Mouse (Mus musculus) left cerebral cortex, postnatal 4 days (tissue): ENCODE results near the gene Raph1. TPM values are rescaled to one million over a fixed set of nuclear protein-coding genes. Genes with fewer than 3 reads are reported as not detected.

ENCODE experiments used
- DNase-seq: peaks from one replicate; pipeline ENCODE4 v3.0.0-alpha.2; 2022
- intact Hi-C: fragments of 180-260 bp; cut with DNase I; formaldehyde crosslinking; loops from one replicate; pipeline ENCODE4 v1.15.1; 2025
- total RNA-seq, 2 experiments: library from RNA; stranded (reverse); gene quantifications; 2 replicates each; pipeline ENCODE4 v1.2.3; 2021

Gene Raph1
- total RNA-seq, 2 experiments from 2014 or later, result 103 to 112 TPM

DNA sequence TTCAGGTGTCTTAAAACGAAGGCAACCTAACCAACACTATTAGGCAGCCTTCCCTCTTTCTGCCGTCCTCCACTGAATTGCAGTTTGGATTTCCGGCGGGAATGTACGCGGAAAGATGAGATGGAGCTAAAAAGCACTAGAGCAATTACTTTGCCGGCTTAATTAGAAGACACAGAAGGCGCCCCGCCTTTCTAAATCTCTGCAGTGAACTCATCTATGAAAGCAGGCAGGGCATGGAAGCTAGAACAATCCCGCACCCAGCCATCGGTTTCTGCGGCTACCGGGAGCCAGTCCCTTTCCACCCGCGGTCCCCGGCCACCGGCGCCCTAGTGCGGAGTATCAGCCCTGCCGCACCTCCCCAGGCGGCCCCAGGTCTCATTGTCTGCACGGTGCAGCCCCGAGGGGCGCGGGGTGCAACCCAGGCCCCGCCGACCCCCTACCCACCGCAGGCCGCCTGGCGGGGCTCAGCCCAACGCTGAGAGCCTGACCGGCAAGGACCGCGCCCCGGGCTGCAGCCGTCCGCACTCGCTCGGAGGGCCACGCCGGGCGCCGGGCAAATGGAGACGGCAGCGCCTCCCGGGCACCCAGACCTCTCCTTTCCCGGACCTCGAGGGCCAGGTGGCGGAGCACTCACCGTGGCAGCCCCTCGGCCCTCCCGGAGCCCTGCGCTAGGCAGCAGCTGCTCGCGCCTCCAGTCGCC is 823 bp downstream of the Raph1 start:
- intact Hi-C loops, result loop anchor here (5.0 kb wide), 1 partner anchor 296 kb away; no protein-coding TSS in a partner anchor
- no peak for DNase-seq

DNA sequence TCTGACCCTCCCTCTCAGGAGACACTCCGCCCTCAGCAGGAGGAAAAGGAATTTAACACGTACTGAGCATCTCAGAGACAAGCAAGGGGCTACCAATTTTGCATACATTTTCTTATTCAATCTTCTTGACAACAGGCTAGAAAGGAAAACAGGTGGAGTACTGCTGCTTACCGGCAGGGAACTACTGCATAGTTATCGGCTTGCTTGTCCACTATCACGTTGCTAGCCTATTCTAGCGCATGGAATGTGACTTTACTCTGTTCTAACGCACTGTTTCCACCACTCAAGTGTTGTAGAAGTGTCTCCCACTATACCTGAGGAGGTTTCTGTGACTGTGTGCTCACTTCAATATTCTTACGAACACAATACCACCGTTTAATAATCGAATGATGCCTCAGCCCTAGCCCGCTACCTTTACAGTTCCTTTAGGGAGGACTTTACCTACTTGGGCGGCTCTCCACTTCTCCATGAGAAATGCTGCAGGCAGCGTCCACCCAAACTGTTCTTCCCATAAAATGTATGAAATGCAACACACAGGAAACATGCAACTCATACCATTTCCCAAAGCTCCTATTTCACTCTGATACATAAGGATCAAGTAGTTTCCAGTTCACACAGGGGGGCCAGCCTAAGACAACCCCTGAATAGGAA is 1.5 kb downstream of the Raph1 start:
- intact Hi-C loops, result loop anchor here (5.0 kb wide), 1 partner anchor 297 kb away; no protein-coding TSS in a partner anchor
- peak; percentile 2 for DNase-seq

DNA sequence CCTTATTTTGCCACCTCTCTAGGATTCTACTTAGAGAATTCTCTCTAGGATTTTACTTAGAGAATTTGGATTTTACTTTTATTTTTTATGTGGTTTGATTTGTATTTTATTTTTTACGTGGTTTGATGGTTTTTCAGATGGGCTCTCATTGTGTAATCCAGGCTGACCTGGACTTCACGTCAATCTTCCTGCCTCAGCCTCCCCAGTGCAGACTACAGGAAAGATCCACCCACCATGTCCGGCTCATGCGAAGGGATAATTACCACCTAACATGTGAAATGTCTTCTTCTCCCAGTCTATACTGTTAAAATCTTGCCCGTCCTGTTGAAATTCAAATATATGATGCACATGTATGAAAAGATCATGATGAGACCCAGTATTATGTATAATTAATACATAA is 2.2 kb downstream of the Raph1 start:
- intact Hi-C loops, result loop anchor here (5.0 kb wide), 1 partner anchor 298 kb away; no protein-coding TSS in a partner anchor
- no peak for DNase-seq

DNA sequence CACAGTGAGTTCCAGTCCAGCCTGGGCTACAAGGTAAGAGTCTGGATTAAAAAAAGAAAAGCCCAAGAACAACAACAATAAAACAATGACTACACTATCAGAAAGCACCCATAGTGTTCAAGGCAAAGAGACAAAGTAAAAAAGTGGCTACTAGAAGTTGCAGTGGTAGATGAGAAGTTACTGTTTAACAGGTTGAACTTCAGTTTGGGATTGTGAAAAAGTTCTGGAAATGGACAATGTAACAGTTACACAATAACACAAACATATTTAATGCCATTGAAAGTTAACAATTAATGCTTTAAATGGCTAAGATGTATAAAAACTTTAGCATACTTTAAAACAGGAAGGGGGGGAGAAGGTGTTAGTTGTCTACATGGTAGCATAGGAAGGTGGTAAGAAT is 3.9 kb downstream of the Raph1 start:
- intact Hi-C loops, result no loop called here
- DNase-seq, result no peak

DNA sequence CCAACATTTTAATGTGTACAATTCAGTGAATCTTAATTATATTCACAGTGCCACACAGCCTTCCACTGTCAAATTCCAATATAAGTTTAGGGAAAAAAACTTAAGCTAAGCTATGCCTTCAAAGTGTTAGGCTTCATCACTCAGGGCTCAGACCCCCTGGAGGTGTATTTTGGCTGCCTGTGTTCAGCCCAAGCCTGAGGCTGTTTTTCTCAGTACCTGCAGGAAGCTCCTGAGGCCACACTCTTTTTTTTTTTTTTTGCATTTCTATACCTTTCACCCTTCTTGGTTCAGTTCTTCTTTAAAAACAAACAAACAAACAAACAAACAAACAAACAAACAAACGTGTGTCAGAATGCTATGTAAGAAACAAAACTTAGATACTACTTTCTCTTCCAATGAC is 23.2 kb downstream of the Raph1 start:
- intact Hi-C loops, result no loop called here
- no peak for DNase-seq

DNA sequence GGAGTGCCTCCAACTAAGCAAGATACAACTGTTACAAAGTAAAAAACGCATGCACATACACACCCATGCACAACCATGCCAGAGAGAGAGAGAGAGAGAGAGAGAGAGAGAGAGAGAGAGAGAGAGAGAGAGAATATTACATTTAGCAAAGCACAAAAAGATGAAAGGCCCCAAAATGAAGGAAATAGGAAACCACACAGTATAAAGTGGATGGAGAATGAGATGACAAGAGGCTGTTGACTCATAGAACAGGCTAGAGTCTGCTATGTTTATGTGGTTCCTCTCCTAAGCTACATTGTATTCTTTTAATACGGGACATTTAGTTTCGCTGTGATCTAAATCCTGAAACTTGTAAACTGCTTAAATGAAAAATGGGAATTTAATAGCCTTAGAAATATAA is 27.6 kb downstream of the Raph1 start:
- DNase-seq, result no peak
- intact Hi-C loops, result no loop called here

DNA sequence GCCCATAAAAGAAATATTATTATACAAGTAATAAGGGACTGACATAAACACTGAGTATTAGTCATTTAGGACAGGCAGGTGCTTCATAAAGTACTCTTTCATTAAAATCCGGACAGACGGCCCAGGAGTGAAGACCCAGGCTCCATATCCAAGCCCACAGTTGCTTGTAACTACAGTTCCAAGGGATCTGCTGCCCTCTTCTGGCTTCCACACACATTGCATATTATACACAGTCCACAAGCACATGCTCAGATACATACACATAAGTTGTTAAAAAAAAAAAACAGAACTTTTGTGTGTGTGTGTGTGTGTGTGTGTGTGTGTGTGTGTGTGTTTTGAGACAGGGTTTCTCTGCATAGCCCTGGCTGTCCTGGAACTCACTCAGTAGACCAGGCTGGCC is 32.0 kb downstream of the Raph1 start:
- DNase-seq, result peak; percentile 4
- intact Hi-C loops, result no loop called here

DNA sequence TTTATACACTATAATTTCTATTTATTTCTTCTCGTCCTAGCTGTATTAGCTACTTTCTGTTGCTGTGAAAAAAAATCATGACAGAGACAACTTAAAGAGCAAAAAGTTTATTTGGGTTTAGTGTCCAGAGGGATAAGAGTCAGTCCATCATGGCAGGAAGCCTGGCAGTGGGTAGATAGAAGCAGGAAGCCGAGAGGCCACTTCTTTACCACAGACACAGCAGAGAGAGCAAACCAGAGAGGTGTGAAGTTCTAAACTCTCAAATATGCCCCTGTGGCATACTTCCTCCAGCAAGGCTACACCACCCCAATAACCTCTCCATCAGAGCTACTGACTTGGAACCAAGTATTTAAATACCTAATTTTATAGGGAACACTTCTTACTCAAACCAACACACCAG is 36.3 kb downstream of the Raph1 start:
- intact Hi-C loops, result no loop called here

DNA sequence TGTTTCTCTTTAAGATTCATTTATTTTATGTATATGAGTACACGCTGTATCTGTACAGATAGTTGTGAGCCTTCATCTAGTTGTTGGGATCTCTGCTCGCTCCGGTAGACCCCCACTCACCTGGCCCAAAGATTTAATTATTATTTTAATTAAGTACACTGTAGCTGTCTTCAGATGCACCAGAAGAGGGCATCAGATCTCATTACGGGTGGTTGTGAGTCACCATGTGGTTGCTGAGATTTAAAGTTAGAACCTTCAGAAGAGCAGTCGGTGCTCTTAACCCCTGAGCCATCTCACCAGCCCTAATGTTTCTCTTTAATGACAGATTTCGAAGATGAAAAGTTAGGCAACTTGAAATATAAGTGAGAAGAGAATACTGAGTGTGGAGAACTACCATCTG is 36.8 kb downstream of the Raph1 start:
- DNase-seq, result no peak
- intact Hi-C loops, result no loop called here

More for the DNA sequence above, 36.3 kb downstream of the Raph1 start:
- DNase-seq, result no peak

DNA sequence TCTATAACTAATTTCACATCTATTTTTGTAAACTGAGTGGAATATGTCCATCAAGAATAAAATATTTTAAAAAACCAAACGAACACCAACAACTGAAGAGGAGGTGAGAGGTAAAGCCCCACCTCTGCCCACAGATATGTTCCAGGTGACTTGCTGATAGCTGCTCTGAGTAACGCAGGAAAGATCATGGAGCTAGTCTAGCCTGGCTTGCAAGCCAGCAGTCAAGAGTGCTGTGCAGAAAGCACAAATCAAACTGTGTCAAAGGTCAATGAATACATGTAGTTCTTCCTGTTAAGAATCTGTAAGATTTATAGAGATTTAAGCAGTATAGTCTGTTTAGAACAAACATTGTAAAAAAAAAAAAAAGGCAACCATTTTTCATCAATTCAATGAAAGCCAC is 56.3 kb downstream of the Raph1 start:
- no peak for DNase-seq
- intact Hi-C loops, result no loop called here

DNA sequence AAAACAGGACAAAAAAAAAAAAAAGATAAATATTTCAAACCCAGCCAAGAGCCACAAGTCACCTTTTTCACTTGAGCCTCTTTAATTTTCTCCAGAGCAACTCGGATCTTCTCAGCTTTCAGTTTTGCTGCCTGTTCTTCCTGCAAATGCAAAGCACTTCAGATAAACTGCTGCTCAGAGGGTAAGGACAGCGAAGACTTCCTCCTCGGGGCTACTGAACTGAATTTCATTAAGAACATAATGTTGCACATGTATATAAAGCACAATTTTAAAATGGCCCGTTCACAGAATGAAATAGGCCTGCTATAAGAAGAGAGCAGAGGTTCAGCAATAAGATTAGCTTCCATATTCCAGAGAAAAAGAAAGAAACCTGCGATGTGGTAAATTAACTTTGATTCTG is 63.4 kb downstream of the Raph1 start:
- intact Hi-C loops, result no loop called here
- no peak for DNase-seq

DNA sequence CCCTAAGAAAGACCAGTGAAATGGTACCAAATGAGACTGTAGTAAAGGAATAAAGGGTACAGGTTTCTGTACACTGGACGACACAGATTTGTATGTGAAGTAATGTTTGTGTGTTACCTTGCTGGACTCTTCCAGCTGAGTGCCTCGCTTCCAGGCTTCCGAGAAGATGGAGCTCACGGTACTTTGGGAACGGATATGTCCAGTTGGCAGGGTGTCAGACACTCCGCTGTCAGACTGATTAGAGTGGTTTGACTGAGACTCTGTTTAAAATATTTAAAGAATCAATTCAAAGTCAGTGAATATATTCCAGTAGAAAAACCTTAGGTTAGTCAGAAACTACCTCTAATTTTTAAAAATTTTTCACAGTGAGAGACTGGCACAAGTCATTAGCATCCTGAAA is 73.5 kb downstream of the Raph1 start:
- intact Hi-C loops, result loop anchor here (10.0 kb wide), 1 partner anchor 361 kb away; no protein-coding TSS in a partner anchor
- DNase-seq, result no peak

DNA sequence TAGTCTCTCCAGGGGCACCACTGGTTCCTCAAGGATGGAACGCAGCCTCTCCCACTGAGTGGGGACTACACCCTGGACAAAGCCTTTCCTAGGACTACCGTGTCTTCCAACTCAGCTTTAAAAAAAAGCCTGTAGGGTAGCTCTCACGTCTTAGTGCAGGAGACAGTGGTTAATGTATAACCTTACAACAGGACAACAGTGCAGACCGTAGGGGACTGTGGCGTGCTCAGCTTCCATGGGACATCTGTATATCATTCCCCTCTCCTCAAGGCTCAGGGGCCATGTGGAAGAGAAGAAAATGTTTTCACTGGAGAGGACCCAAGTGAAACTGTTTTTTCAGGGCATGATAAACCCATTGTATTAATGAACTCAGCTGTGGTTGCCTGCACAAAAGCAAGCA is 74.5 kb downstream of the Raph1 start:
- no peak for DNase-seq
- intact Hi-C loops, result loop anchor here (10.0 kb wide), 1 partner anchor 362 kb away; no protein-coding TSS in a partner anchor

DNA sequence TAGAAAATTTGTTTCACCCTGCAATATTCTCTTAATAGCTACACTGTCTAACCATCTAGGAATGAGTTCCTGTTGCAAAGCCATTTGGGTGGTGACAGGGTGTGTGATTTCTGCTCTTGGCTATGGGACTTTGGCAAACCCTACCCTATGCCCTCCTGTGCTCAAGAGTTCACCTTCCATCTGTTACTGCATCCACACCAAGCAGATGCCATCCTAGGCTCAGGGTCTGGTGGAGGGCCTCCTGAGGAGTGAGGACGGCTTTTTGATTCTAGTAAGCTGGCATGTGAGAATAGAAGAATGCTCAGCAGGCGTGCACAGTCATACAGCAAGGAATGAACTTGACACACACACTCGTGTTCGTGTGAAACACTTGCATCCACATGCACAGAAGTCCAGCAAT is 76.4 kb downstream of the Raph1 start:
- intact Hi-C loops, result loop anchor here (10.0 kb wide), 1 partner anchor 364 kb away; no protein-coding TSS in a partner anchor

DNA sequence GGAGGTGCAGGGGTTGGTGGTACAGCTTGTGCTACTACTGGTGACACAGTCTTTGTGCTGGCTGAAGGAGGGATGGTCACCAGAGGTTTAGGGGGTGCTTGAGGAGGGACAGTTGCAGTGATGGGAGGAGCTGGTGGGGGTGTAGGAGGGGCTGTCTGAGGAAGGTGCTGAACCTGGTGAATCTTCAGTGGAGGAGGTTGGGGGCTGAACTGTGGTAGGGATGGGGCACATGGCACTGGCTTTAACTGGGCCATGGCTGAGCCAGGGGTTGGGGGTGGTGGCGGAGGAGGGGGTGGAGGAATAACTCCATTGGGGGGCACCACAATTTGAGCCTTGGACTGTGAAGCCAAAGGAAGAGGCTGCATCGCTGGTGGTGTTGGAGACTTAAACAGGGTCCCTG is 77.2 kb downstream of the Raph1 start:
- intact Hi-C loops, result loop anchor here (10.0 kb wide), 1 partner anchor 365 kb away; no protein-coding TSS in a partner anchor
- DNase-seq, result no peak

More for the DNA sequence above, 76.4 kb downstream of the Raph1 start:
- peak; percentile 14 for DNase-seq

DNA sequence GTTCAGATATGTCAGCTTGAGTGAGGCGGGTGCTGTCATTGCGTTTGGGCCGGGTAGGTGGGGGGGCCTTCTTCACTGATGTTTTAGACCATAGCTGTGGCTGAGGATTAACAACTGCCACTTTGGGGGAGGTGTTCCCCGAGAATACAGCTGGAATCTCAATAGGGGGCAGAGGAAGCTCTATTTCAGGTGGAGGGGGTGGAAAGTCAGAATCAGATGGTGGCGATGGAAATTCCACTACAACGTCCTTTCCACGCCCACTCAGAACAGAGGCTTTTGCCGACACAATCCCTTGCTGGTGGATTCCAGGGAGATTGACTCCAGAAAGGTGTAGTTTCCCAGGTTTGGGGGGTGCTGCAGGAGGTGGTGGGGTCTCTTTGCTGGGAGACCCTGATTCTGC is 78.3 kb downstream of the Raph1 start:
- no peak for DNase-seq
- intact Hi-C loops, result no loop called here

DNA sequence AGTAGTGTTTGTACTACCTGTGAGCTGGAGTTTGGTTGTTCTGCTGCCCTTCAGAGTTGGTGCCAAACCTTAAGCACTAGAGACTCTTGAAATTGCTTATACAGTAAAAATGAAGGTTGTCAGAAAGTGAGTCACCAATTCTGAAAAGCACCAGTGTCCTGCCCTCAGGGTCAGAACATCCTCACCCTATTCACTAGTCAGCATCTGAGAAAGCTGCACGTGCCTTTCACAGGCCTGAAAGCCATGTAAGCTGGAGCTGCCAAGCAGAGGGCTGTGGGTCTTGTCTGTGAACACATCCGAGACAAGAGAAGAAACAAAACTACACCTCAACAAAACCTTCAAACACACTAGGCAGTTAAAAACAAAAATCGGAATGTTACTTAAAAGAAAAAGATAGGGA is 81.3 kb downstream of the Raph1 start:
- intact Hi-C loops, result no loop called here
- no peak for DNase-seq

DNA sequence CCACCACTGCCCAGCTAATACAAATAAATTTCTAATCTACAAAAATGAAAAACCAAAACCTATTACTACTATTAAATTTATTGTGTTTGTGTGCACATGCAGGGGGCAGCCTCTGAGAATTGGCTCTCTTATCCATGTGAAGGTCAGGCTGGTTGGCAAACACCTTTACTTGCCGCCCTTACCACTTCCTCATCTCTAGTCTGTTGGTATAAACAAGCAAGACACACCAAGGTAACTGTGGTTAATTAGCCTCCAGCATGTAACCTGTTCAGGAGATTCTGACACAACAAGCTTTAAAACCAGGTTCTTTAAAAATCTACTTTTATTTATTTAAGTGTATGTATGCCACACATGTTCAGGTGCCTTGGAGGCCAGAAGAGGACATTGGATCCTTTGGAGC is 84.0 kb downstream of the Raph1 start:
- intact Hi-C loops, result no loop called here
- no peak for DNase-seq

DNA sequence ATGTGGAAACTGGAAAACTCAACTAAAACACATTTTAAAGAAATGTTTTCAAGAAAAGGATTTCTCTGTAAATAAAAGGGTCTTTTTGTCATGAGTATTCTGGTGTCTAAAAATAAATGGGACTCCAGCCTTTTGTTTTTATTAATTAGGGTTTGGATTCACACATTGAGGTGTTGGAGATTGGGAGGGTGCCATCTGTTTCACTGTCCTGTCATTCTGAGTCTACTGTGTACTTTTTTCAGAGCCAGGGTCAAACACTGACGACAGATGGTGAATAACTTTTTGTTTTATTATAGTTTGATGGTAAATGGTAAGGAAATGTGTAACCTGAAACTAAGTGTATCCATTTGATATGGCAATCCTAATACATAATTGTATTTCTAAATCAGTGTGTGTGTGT is 85.3 kb downstream of the Raph1 start:
- no peak for DNase-seq
- intact Hi-C loops, result no loop called here

DNA sequence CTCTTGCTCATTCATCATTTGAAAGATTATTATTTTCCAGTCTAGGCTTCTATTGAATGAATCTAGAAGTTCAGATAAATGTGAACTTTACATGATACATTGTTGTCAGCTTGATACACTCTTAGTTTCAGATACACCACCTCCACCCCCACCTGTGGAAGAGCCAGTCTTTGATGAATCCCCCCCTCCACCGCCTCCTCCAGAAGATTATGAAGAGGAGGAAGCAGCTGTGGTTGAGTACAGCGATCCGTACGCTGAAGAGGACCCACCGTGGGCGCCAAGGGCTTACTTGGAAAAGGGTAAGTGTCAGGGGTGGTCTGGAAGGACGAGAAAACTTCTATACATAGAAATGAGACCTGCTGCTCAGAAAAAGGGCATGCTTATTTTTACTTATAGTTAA is 96.4 kb downstream of the Raph1 start:
- DNase-seq, result no peak
- intact Hi-C loops, result no loop called here

DNA sequence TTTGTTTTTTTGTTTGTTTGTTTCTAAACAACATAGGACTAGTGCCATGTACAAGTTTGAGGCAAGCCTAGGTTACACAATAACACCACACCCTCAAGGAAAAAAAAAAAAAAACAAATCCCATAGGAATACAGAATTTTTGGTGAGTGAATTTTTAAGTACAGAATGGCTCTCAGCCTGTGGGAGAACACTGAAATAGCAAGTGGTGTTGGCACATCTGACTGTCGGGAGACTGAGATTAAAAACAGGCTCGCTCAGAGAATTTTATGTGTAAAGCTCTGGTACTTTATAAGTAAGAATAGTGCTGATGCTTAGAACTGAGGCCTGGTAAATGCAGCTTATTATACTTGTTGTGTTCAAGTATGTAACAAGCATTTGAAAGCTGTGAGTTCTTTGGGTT is 97.4 kb downstream of the Raph1 start:
- no peak for DNase-seq
- intact Hi-C loops, result no loop called here

DNA sequence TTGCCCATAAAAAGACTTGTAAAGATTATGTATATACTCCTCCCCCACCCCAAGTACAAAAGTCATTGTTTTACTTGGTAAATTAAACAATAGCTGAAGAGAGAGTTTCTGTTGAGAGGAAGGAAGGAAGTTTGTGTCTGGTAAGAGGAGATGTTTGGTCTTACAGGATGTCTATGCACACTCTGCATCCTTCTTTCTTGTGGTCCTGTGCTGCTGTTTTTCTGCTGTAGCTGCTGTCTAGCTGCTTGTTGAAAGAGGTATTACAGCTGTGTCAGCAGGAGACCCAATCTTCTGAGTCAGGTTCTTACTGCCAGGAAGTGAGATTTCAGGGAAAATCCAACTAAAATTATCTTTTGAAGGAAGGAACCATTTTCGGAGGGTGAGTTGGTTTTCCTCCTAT is 106.3 kb downstream of the Raph1 start:
- intact Hi-C loops, result no loop called here

More for the DNA sequence above, 106.3 kb downstream of the Raph1 start:
- DNase-seq, result no peak
